Mouse (Mus musculus) CD8-positive naive resting alpha-beta T cell, adult 2 months (primary cell): ENCODE measurements around the gene Clpx.
"Not testable (repeated sequence)": the region's sequence is repeated elsewhere in the genome, so short reads cannot be mapped to it uniquely, and the experiment has no call there.

ENCODE experiments used
- DNase-seq, 2 experiments: peaks; one replicate each; pipeline ENCODE4 v3.0.0; 2022; ENCODE audit warnings: low read depth in 2 of 2, low spot score in 2 of 2

Clpx gene

DNA sequence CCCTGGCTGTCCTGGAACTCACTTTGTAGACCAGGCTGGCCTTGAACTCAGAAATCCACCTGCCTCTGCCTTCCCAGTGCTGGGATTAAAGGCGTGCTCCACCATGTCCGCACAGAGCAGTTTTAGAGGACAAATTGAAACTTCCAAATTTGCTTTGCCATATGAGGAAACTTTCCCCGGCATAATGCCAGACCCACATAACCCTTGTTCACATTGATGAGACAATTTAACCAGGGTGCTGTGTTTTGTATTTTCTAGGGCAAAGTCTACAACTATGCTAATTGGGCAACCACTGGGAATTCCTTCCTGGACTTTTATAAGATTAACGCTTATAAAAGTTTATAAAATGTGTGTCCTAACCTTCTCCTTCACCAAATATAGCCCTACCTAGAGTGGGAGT, 4.1 kb upstream of the Clpx start:
- no peak for DNase-seq

DNA sequence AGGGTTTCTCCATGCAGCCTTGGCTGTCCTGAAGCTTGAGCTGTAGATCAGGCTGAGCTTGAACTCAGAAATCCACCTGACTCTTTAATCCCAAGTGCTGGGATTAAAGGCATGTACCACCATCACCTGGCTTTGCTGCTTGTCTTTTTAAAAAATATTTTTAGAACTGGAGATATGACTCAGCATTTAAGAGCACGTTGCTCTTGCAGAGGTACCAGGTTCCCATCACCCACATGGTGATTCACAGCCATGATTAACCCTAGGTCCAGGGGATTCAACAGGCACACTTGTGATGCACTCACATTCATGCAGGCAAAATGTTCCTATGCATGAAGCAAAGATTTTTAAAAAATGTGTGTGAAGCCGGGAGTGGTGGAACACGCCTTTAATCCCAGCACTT, 1.6 kb upstream of the Clpx start:
- DNase-seq: no peak

DNA sequence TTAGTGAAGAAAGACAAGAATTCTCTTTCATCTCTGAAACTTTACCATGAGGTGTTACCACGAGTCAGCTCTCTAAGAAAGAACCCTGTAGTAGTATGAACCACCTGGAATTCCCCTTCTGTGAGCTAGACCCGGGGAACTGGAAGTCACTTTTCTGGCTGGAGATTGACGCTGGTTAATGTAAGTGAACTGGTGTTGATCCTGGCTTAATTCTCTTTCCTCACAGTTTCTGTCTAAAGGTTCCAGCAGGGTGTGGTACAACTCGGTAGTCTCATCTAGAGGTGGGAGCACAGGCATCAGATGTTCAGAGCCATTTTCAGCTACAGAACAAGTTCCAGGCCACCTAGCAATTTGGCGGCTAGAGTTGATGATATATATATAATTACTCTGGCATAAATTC, 941 bp upstream of the Clpx start:
- DNase-seq: peak in 1 of 2 experiments; percentile 1

DNA sequence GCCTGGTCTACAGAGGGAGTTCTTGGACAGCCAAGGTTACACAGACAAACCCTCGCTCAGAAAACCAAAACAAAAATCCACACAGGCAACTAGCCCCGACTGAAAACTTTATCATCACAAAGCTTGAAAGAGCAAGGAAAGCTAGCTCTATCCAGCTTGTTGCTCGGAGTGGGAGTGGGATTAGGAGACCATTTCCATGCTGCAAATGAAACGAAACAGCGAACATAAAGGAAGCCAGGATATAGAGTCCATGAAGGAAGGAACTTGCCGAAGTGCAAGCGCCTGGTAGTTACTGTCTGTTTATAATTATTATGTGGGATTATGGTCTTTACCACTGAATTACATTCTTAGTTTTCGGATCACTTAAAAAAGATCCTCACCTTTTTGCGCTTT, 484 bp upstream of the Clpx start:
- DNase-seq: peak in 1 of 2 experiments; percentile 2

DNA sequence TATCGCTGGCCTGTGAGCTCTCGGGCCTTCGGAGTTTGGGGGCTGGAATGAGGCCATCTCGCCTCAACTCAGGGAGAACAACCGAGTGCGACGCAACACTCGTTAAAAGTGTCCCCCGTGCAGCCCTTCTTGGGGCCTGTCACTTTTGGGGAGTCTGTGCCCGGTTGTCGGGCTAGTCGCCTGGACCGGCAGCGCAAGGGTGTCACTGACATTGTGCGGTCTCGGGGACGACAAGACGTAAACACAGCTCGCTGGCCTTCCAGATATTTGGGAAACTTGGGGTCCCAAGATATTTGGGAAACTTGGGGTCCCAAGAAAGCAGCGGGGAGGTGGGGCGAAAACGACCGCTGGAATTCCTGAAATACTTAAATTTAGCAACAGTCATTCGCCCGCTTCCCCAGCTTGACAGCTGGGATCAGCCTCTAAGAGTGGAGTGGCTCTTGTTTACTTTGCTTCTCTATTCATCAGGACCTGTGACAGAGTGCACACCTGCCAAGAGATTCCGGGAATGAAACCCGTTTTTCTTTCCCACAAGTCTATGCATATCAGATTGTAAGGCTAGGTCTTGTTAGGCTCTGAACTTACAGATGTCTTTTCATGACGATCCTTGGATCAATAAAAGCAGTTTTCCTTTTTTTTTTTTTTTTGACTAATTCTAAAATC, 787 bp downstream of the Clpx start:
- no peak for DNase-seq

DNA sequence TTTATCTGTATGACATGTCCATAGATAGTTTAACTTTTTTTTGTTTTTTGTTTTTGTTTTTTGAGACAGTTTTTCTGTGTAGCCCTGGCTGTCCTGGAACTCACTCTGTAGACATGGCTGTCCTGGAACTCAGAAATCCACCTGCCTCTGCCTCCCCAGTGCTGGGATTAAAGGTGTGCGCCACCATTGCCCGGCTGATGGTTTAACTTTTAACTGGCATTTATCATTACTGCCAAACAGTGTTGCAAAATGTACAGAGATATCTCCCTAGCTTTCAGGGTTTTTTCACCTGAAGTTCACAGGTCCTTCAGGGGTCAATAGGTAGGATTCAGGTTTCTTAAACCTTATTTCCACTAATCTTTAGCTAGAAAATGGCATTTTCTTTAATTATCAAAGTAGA, 3.0 kb downstream of the Clpx start:
- no peak for DNase-seq

DNA sequence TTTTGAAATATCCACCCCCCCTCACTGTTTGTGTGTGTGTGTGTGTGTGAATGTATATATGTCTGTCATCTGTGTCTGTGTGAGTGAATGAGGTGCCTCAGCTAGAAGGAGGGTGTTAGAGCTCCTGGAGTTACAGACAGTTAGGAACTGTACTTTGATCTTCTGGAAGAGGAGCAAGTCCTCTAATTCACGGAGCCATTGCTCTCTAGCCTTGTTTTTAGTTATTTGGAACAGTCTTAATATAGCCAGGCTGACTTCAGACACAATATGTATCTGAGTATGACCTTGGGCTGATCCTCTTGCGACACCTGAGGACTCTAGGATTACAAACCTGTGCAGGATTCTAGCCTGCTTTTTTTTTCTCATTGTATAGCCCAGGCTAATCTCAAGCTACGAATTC, 4.7 kb downstream of the Clpx start:
- no peak for DNase-seq

DNA sequence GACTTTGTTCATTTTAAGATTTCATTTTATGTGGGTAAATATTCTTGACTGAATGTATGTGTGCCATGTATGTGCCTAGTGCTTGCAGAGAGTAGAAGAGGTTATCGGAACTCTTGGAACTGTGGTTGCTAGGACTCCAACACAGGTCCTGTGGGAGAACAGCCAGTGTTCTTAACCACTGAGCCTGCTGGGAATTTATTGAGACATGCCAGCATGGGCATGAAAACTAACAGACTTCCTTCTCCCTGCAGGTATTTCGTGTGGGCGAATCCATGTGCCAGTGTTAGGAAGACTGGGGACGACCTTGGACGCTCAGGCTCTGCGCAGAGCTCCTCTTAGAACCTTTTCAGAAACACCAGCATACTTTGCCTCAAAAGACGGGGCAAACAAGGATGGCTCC, 5.6 kb downstream of the Clpx start:
- no peak for DNase-seq

DNA sequence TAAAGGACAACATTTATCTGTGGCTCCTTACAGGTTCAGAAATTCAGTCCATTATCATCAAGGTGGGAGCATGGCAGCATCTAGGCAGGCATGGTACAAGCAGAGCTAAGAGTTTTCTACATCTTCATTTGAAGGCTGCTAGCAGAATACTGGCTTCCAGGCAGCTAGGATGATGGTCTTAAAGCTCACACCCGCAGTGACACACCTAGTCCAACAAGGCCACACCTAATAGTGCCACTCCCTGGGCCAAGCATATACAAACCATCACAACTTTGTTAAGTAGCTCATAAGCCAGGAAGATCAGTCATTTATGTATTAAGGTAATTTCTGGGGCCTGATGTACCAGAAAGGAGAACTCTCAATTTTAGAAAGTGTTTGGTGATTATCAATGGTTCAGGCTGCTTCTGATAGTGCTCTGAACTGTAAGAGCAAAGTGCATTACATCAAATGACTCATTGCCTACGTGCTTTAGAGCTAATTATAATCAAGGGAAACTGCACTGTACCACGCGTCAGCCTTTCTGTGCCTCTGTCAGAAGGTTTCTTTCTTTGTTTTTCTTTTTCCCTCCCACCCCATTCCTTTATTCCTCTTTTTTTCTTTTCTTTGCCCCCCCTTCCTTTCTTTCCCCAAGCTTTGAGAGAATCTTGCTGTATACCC, 8.4 kb downstream of the Clpx start:
- DNase-seq: no peak

DNA sequence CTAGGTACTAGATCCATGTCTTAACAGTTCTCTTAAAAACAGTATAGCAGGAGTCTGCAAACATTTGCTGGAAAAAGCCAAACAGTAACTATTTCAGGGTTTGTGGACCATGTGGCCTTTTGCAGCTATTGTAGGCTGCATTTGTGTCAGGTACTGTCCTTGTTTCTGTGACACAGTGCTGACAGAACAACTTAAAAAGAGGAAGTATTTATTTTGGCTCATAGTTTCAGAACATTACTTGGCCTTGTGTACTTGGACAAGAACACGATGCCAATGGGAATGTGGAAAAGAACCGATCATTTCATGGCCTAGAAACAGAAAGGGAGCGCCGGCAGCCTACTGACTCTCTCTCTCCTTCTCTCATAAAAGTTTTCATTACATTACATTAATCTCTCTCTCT, 9.5 kb downstream of the Clpx start:
- no peak for DNase-seq

DNA sequence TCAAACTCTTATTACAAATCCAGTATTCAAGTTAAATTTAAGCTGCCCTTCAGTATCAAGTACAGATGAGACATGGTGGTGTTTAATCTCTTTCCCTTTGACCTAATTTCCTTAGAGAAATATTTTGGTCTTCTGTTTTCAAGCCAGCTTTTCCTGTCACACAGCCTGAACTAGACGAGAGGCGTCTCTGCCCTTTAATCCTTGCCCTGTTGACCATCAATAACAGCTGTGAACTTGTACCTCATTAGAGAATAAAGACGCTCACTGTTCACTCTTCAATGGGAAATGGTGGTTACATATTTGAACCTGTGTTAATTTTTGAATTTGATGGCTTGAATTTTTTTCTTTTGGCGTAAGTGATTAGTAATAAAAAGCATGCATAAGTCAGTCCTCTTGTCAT, 10.2 kb downstream of the Clpx start:
- no peak for DNase-seq

DNA sequence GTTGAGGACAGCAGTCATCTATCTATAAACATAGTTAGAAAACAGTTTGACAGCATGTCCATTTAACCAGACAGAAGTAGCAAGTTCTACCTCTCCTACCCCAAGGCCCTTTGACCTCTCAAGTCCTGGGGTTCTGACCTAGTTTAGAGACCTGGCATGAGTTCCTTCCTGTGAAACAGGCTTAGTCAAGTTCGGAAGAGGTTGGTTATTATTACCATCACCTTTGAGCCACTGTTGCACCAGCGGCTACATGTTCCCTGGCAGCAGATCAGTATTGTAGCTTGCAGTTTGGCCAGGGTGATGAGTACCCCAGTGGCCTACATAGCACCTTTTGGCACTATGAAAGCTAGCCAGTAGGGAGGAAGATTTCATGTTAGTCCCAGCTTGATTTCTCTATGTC, 12.6 kb downstream of the Clpx start:
- no peak for DNase-seq

DNA sequence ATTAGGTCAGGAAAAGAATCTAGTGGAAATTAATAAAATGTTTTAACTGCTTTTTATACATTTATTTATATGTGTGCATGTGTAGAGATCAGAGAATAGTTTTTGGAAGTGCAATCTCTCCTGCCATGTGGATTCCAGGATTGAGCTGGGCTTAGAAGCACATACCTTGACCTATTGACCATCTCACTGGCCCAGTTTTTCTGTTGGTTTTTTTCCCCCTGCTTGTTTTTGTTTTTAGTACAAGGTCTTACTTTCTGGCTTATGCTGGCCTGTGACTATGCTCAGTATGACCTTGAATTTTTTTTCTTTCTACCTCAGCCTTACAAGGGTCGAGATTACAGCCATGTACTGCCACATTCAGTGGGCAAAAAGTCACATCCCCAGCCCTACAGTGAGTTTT, 14.0 kb downstream of the Clpx start:
- DNase-seq: no peak

DNA sequence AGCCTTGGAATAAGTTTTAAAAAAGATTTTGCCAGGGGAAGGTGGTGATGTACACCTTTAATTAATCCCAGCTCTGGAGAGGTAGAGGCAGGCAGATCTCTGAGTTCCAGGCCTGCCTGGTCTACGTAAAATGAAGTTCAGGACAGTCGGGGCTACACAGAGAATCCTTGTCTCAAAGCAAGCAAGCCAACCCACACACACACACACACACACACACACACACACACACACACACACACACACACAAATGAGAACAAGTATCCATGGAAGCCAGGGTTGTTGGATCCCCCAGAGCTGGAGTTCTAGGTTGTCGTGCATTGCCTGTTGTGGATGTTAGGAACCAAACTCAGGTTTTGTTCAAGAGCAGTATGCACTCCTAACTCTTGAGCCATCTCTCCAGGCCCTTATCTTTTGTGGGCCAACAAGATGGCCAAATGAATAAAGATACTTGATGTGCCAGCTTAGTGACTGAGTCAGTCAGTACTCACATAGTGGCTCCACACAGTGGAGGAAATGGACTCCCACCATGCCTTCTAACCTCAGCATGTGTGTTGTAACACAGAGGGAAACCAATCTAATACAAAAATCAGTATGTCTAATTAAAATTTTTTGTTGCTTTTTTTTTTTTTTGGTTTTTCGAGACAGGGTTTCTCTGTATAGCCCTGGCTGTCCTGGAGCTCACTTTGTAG, 18.8 kb downstream of the Clpx start:
- DNase-seq: no peak

DNA sequence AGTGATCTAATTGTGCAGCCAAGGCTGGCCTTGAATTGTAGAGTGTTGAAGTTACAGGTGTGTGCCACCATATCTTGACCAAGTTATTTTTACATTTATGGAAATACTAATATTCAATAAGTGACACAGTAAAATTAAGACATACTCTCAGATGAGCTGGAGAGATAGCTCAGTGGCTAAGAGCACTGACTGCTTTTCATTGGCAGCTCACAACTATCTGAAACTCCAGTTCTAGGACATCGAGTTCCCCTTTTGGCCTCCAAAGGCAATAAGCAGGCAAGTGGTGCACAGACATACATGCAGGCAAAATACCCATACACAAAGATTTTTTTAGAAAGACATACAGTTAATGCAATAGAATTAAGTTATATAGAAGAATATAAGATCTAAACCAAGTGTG, 19.8 kb downstream of the Clpx start:
- DNase-seq: no peak

DNA sequence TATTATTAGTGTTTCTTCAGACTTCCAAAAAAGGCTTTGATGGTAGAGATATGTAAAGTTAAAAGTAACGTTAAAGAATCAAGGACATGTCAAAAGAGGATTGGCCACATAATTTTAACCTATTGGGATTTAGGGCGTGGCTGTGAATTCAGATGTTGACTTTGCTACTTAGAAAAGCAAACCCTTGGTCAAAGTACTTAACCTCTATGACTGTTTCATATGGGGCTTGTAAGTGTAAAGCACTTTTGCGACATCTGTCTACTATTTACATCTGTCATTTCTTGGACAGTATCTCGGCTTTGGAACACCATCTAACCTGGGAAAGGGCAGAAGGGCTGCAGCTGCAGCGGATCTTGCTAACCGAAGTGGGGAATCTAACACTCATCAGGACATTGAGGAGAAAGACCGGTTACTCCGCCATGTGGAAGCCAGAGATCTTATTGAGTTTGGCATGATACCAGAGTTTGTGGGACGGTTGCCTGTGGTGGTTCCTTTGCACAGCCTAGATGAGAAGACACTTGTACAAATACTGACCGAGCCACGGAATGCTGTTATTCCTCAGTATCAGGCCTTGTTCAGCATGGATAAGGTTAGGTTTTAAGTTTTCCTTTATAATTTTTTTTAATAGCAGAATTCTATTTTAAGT, 28.3 kb downstream of the Clpx start:
- no peak for DNase-seq

DNA sequence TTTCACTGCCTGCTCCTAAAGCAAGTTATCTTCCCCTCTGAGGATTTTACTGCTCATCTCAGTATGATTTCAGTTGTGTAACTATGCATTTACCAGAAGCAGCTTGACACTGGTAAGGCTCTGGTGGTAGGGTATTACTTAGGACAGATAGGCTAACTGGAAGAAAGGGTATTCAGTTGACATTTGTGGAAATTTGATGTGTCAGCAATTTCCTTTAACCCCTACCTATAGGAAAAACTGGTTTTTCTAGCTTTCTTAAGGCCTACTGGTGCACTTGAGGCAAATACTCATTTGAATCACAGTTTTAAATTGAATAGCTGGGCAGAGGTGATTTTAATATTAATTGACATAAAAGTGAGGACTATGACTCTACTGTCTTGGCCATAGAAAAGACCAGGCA, 31.9 kb downstream of the Clpx start:
- DNase-seq: no peak

DNA sequence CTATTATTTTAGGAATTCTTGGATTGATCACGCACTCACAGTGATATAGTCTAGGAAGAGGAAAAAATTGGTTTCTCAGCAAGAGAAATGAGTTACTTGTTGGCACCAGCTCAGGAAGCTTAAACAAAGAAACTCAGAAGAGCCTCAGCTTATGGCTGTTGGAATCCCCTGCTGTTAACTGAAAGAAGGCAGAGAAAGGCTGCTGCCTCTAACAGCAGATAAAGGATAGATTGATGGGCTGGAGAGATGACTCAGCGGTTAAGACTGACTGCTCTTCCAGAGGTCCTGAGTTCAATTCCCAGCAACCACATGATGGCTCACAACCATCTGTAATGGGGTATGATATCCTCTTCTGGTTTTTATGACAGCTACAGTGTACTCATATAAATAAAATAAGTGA, 33.3 kb downstream of the Clpx start:
- no peak for DNase-seq

DNA sequence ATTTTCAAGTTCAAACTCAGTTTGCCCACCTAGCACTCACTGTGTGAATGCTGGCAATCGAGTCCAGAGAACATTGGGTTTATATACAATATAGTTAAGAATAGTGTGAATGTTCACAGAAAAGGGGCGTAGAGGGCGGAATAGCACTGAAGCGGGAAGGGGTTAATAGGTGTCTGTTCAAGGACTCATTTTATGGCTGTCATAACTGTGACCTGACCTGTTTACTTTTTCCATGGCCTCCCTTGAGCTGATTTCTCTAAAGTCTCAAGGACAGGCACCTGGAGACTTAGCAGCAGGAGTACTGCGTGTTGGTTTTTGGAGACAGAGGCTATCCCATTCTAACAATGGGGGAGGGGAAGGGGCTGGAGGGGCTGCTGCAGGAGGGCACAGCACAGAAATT, 39.9 kb downstream of the Clpx start:
- no peak for DNase-seq

DNA sequence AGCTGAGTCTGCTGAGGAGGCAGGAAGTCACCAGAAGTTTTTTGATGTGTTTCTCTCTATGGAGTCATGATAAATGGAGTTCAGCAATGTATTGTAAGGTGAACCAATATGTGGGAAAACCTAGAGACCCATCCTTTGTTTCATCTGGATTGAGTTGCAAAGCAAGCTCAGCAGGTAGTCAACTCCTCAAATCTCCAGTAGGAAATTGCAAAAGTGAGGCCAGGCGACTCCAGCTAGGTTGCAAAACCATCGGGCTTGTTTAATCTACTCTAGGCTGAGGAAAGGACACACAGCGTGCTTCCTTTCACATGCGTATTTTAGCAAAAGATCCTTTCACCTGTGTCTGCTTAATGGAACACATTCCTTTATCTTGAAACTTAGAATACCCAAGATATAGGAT, 45.1 kb downstream of the Clpx start:
- DNase-seq: no peak

DNA sequence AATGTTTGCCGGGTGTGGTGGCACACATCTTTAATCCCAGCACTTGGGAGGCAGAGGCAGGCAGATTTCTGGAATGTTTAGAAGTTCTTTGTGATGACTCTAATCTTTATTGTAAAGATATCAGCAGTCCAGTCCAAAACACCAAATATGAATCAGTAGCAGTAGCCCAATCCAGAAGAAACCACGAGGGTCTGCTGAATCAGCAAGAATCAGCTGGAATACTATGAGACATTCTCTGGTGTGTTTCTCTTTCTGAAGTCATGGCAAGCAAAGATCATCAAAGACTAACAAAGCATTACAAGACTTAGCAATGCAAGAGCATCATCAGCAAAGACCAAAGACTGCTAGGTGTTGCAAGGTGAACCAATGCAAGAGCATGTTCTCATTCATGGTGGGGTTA, 46.4 kb downstream of the Clpx start:
- no peak for DNase-seq

DNA sequence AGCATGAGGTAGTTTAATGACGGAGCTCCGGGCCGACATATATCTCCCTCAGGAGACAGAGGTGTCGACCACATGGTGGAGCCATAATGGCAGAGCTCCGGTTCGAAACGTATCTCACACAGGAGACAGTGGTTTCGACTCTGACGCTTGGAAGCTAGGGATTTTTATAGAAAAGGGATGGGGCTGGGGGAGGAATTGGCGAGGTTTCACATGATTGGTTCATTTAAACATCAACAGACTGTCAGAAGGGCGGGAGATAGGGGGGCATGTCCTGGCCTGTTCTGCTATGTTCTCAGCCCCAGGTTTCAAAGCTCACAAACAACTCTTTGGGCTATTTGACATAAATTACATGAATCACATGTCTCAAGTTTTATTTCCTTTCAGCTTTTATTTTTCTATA, 51.4 kb downstream of the Clpx start:
- DNase-seq: not testable (repeated sequence)
